Mouse (Mus musculus) megakaryocyte progenitor cell, adult 5-6 weeks (primary cell): Measurements from ENCODE around the gene Gria1. TPM values are rescaled to one million over a fixed set of nuclear protein-coding genes. Genes with fewer than 3 reads are reported as not detected.

Experiments
- ATAC-seq: replicated peaks from 2 replicates; pipeline ENCODE4 v1.8.0; 2016; ENCODE audit warnings: mild to moderate bottlenecking, moderate TSS enrichment, inconsistent platforms; ENCODE audit not compliant: poor library complexity
- total RNA-seq, 2 experiments: library from RNA; stranded (forward) in 1 of 2; stranded (reverse) in 1 of 2; fragments of 157-497, 149-512 nt in 1 of 2; fragments of 200-1000 nt in 1 of 2; gene quantifications; 2 replicates each; pipeline versions ENCODE4 v1.2.3 to v1.2.4; 2015 to 2017

Gria1 gene
- total RNA-seq, 2 experiments from 2014 or later, result not detected

DNA sequence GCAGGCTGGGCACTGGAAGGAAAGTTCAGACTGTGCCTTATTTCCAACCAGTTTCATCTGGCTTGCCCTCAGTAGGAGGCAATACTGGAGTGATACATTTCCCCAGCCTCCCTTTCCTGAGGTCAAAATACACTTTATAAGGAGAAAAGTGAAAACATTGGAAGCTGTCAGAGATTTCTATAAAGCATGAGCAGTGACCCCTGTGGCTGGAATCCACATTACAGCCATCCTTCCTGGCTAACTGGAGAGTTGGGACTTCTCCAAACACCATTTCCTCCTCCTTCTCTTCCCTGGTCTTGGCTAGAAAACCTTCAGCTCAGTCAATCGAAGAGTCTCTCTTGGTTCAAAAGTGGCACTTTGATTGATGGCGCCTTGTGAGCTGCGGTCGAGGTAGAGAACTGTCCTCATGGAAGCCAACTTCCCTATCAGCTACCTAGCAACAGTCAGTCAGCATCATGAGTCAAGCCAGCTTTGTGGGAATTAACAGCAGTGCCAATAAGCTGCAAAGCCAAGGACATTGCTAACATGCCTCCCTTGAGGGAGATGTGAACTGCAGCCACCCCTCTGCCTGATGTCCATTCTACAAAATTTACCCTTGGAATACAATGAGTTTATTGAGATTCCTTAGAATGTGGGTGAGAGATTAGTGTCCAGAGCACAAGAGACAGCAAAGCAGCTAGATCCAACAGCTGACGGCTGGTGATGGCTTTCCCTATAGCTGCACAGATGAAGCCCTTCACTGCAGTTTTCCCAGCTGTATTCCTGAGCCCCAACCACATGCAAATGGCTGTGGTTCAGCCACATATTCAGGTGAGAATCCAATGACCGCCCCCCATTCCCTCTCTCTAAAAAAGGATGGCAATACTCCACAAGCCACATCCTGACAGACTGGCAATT lies 40.7 kb downstream of the Gria1 start:
- no peak for ATAC-seq

DNA sequence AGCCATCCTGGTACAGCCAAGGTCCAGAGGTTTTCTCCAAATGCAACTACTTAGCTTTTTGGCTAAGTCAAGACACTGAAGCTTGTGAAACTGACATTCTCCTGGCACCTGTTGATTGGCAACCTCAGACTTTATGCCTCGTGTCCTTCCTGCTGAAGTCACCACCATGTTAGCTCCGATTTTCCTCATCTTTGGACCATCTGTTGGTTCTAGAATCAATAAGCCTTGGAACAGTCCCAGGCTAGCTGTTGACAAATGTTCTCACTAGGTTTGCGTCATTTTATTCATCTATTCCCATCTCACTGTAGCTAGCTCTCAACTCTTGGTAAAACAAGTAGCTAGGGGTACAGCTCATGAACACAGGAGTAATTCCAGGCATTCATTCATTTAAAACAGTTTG lies 51.3 kb downstream of the Gria1 start:
- no peak for ATAC-seq

DNA sequence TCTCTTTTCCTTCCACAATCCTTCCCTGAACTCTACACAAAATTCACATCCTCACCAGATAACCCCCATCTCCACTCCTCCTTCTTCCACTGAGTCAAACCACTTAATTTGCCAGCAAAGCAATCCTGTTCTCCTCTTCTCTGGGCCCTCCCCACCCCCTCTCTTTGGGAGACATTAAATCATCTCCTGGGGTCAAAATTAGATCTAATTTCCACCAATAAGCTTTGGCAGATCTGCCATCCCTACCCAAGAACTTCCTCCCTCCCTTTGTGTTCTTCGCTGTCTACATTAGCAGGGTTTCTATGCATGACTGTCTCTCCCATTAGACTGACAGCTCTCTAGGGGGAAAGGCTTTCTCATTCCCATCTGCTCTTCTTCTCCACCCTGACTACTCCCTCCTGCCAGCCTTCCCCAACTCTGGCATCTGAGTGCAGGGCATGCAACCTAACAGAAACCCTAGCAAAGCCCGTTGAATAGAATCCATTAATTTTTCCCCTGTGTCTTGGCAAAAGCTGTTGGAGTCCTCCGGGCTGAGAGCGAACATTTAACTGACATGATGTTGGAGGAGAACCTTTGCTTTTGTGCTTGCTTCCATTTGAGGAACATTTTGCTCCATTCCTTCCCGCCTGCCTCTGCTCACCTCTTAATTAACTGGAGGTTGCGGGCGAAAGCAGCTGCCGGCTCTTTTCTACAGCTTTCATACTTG lies 59.2 kb downstream of the Gria1 start:
- ATAC-seq, result no peak

DNA sequence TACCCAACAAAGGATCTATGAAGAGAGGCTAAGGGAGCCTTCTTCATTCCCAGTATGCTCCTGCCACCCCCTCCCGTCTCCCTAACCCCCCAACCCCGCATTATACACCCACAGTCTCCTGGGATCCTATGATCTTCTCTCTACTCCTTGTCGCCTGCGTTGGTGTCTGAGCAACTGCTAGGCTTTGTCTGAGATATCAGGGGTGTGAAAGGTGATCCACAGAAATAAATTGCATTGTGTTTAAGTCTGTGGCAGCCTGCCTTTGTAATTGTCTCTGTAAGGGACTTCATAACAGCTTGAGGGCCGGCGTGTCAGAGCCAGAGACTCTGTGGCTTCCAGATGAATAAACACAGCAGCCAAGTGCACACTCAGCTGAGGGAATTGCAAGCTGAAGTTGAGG lies 61.0 kb downstream of the Gria1 start:
- no peak for ATAC-seq

DNA sequence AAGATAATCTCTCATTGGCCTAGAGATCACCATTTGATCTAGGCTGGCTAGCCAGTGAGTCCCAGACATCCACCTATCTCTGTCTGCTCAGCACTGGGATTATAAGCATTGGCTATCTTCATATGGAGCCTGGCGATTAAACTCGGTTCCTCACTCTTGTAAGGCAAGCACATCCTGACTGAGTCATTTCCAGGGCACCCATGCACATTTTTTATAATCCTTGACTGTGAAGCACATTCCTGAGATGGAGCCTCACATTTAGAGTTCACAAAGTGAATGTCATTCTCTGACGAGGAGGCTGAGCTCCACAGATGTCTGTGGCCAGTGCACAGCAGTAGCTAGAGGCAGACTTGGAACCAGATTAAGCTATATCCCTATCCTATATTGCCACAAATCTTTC lies 68.2 kb downstream of the Gria1 start:
- no peak for ATAC-seq

DNA sequence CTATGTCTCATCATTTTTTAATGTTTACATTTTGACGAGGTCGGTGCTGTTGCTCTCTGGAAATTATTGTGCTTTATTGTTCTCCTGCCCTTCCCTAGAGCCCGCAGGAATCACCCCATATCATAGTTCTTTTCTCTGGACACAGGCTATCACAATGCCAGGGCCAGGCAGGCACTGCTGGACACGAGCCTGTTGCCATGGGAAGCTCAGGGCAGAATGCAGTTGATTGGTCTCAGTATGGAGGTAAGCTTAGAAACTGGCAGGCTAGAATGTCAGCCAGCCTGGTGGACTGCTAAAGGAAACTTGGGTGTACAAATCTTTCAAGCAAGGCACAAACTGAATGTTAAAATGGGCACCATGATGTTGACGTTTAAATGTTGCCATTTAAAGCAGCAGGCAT lies 78.3 kb downstream of the Gria1 start:
- no peak for ATAC-seq

DNA sequence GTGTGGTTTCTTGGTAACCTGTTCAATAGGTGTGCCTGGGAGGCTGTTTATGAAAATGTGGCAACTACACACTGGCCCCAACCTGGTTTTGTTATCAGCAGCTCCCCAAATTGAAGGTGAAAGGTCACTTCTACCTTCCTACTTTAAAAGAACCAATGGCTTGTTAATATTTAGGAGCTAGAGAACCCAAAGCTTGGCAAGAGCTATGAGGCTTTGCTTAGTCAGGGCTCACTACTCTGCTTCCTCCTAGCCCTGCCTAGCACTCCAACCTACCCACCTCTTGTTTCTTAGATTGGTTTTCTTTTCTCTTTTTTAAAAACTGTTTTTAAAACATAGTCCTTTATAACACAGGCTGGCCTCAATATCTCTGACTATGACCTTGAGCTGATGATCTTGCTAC lies 79.5 kb downstream of the Gria1 start:
- no peak for ATAC-seq

DNA sequence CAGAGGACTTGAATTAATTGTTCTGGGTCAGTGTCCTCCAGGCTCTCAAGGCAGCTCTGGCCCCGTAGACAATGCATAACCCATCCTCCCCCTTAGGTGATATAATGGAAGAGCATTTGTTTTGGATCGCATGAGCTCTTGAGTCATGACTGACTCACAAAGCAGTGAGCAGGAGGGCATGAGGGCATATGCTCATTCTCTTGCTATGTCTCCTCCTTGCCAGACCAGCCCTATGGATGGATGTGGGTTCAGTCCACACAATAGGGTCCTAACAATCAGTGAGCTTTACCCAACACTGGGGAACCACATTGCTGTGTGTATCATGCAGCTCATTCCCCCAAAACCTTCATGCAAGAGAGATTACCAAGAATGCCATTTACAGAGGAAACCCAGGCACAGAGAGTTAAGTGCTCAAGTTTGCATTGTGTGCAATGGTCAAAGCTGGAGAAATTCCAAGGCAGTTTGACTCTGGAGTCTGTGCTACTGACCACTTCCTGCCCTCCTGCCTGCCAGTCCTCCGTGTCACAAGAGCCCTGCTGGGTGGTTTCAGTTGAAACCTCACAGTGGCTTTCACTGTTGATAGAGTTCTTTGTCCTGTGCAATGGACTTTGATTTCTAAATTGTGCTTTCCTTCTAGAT lies 80.2 kb downstream of the Gria1 start:
- ATAC-seq, result no peak

DNA sequence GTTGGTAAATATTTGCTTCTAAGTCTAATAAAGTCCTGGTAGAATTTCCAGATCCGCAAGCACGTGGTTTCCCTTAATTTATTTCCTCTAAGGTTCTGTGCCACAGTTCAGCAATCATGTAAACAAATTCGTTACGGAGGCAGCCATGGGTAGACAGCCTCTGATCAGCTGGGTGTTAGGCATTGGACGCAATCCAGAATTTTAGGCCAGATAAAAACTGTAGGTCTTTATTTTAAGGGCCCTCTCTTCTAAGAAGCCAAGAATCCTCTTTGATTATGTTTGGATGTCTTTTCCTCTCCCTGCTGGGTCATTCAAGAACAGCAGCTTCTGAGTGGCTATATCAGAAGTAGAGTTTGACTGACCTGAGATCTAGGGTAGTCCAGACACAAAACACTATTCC lies 89.3 kb downstream of the Gria1 start:
- no peak for ATAC-seq

DNA sequence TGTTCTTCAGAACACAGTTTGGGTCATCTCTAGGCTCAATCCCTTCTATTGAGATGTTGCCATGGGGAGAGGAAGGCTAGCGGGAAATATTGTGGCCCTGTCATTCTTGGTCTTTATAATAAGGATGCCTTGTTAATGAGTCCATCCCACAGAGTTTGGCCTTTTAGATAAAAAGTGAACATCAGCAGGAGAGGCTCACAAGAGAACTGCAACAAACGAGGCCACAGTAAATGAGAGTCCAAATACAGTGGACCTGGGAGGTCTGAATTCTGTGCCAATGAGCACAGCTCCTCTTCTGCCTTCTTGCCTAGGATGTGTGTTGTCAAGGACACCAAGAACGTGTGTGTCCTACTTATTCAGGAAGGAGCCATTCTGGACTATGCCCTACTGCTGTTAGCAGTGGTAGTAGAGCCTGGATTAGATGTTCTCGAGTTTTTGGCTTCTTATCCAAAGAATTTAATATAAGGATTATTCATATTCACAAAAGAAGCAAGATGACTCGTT lies 92.6 kb downstream of the Gria1 start:
- no peak for ATAC-seq

DNA sequence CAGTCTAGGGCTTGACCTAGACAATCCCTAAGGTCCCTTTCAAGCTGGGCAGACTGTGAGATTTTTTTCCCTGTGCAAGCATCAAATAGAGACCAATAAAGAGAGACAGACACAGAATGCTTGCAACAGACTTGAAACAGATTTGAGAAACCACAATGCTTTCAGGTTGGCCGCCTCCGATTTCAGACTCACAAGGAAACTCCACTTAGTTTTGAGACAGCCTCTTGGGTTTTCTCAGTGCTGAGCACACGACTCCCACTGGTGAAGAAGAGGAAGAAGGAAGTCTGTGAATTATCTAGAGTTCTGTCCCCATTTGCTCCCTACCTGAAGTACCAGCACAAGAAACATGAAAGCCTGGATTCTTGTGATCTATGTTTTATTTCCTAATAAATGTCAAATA lies 94.5 kb downstream of the Gria1 start:
- ATAC-seq, result no peak

DNA sequence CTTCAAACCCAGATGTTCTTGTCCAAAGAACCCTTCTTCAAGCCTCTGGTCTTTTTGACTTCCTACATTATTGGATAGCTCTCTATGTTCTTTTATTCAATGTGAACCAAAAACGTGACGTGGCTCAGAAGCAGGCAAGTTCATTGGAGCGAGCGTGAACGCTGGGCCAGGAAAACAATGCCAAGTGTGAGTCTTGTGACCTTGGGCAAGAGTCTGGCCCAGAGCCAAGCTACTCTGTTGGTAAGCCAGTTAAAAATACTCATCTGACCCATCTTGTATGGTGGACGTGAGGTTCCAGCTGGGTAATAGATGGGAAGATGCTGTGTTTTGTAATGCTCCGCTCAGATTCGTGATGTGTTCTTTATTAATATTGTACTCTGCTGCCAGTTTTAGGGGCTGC lies 101.2 kb downstream of the Gria1 start:
- no peak for ATAC-seq

DNA sequence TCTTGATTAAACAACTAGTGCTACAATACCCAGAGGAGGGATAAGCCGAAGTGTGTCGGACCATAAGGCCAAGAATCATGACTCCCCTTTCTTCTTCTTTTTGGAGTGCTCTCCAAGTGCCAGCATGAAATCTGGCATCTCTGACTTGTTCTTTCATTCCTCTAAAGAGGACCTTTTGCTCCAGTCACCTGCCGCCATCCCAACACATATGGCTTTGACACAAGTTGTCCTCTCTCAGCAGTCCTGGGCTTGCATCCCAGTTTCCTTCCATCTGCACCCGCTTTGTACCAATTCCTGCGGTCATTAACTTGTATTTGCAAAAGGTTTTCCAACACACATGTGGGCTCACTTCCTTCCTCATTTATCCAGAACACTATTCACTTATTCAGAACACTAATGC lies 103.2 kb downstream of the Gria1 start:
- ATAC-seq, result no peak

DNA sequence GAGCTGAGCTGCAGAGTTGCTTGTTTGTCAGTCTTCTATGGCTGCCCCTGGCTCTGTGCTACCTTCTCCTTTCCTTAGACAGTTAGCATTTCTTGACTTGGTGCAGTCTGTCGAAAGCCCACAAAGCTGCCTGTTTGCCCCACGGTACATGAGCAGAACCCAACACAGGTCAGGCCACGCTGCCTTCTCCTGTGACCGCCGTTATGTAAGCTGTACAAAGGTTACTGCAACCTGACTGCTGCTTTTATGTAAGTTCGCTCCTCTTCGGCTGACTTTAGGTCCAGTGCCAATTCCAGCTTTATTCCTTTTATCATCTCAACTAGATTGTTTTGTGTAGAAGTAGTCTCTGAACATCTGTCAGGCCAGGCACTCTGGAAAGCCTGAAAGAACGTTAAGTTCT lies 115.9 kb downstream of the Gria1 start:
- no peak for ATAC-seq

DNA sequence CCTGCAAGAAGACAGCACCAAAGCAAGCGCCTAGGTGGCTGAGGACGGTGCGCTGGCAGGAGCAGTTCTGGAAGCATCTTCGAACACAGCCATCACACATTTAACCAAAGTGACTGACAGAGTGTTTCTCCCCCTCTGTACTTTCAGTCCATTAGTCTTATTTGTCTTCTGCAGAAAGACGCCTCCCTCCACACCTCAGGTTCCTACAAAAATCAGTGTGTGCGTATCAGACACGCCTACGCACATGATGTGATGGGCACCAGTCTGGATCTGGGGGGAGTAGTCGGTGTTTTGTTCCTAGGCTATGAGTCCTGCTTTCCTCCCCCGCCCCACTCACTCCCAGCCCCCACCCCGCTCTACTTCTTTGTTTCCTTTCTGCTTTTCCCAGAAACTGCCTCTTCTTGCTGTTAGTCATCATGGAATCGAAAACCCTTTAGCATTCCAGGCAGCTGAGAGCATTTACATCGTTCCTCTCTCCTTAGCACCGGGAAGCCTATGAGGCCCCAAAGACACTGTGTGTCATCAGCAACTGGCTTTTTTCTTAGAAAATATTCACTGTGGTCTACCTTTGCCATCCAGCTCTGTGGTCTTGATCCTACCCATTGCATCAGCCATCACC lies 129.1 kb downstream of the Gria1 start:
- no peak for ATAC-seq

DNA sequence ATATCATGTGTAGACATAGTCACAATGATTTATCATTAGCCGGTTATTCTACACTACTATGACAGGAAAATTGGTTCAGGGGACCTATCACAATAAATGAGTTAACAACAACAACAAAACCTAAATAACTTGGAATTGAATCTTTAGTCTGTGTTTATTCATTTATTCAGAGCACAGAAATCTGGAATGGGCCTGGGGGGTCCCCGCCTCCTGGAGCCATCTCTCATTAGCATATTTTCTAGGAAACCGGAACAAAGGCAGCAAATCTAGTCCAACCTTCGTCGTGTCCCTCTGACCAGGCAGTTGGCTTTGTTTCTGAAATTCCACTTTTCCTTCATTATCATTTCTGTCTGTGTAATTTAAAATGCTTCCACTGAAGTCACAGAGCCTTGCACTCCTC lies 132.5 kb downstream of the Gria1 start:
- ATAC-seq, result no peak

DNA sequence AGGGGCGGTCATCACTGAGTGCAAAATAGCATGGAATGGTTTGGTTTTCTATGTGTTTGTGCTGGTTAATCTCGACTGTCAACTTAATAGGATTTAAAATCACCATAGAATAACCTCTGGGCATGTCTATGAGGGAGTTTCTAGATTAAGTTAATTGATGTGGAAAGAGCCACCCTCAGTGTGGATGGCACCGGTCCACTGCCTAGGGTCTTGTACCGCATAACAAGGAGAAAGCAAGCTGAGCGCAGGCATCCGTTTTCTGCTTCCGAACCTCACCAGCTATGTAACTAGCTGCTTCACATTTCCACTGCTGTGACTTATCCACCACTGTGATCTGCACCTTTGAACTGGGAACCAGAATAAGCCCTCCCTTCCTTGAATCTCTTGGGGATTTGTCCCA lies 134.0 kb downstream of the Gria1 start:
- ATAC-seq, result no peak

DNA sequence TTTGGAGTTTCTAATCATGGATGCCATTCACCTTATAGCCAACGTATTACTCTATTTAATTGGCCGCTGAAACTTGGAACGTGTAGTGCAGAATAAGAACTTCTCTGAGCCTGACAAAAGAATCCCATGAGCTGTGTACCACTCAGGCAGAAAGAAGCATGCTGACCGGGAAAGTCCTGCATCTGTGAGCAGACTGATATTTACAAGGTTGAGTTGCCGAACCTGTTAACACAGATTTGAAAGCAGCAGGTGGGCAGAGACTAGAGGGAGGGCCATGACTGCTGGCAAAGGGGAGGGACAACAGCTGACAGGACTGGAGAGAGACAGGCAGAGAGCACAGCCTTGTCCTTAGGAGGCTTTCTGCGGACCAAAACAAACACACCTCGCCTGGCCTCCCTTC lies 134.5 kb downstream of the Gria1 start:
- no peak for ATAC-seq

DNA sequence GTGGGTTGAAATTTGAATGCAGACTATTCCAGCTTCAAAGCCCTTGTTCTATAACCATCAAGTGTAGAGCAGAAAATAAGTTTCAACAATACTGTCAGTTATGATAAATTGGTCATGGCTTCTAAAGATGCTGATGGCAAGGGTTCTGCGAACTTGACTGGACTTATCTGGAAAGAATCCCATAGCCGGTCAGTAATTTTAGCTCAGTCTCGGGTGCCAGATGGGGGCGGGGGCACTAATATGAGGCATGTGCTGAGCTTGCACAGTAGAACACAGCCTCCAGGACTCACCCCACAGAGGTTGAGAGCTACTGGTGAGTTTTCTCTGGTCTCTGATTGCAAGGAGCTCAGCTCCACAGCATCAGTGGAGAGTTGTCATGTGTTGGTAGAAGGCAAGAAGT lies 140.5 kb downstream of the Gria1 start:
- ATAC-seq, result no peak

DNA sequence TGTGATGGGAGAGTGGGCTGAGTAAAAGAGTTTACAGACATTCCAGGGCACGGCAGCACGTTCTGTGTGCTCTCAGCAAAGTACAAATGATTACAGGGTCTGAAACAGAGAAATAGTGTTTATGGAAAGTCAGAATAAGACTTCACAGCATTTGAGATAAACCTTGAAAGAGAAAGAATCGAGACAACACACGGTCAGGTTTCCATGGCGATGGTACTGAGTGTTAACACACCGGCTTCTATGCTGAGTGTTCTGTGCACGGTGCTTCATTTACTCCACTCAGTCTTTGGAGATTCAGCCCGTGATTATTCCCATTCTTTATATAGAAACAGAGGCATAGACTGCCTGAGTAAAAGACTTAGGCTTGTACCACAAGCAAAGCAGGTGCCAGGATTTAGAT lies 143.8 kb downstream of the Gria1 start:
- ATAC-seq, result no peak

DNA sequence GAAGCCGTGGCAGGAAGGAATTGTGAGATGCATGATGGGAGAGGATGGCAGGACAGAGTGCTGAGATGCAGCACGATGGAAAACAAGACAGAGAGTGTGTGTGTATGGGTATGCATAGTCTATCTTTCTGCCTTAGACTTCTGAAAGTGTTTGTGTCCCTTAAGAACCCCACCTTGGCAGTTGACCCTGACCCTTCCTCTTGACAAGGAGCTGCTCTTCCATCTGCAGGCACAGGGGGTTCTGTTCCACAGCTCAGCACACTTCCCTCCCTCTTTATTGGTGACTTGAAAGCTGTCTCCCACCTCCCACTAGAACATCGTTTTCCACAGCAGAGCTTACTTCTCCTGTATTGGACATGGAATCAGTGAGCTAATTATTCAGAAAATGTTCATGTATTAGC lies 148.2 kb downstream of the Gria1 start:
- ATAC-seq, result no peak
